Mouse (Mus musculus): Measurements from ENCODE around the gene D930048N14Rik.

DNA sequence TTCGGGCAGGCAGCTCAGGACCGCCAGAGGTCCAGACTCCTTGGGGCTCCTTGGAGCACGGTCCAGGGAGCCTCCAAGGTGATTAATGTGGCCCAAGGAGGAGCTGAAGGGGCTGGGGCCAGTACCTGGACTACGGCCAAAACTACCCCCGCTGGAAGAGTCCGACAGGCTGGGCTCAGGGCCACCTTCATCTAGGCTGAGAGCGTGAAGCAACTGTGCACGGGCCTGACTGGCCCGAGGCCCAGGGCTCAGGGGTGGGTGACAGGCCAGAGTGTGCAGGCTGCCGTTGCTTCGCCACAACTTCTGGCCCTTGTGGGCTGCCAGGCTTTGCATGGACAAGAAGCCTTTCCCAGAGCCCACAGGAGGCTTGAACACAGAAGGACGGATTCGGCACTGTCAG, 5.5 kb upstream of the D930048N14Rik start:
- TF ChIP-seq CTCF (IDR thresholded peaks at IDR 0.05; ENCODE audit: control insufficient read depth, insufficient read depth, insufficient read length) (no peak), USF1 (IDR thresholded peaks at IDR 0.05; ENCODE audit: low read depth) (no peak), CEBPB (IDR thresholded peaks at IDR 0.05; ENCODE audit: low read depth) (no peak), MAX (IDR thresholded peaks at IDR 0.05) (no peak), MYOG (IDR thresholded peaks at IDR 0.05; ENCODE audit: control insufficient read depth, extremely low read depth, insufficient read length) (no peak), MYOD1 (IDR thresholded peaks at IDR 0.05; ENCODE audit: control insufficient read depth, insufficient read length, low read depth) (no peak)
